Mouse (Mus musculus): ENCODE results near the gene Abhd11. TPM values are rescaled to one million over a fixed set of nuclear protein-coding genes. Genes with fewer than 3 reads are reported as not detected.

The Abhd11 gene
- polyA plus RNA-seq, 1 experiment from 2014 or later = 73.0 TPM

Other genes starting within 250 kb of the Abhd11 start
- gene Tmem270, start 102.4 kb upstream of the Abhd11 start, polyA plus RNA-seq (2015; fragmentation: Nextera tagmentation; extraction: Ambion mirVana) = not detected in 2 replicates
- gene Cldn13, start 93.6 kb upstream of the Abhd11 start, polyA plus RNA-seq (2015; fragmentation: Nextera tagmentation; extraction: Ambion mirVana) = not detected in 2 replicates
- 4.2 and 9.2 TPM in 2 replicates for gene Mettl27, start 76.8 kb upstream of the Abhd11 start, polyA plus RNA-seq (2015; fragmentation: Nextera tagmentation; extraction: Ambion mirVana)
- 0.13 and 10.1 TPM in 2 replicates for gene Cldn4, start 62.2 kb upstream of the Abhd11 start, polyA plus RNA-seq (2015; fragmentation: Nextera tagmentation; extraction: Ambion mirVana)
- gene Cldn3, start 22.9 kb upstream of the Abhd11 start, polyA plus RNA-seq (2015; fragmentation: Nextera tagmentation; extraction: Ambion mirVana) = 0.96 and 16.8 TPM in 2 replicates
- gene Stx1a, start 14.3 kb downstream of the Abhd11 start, polyA plus RNA-seq (2015; fragmentation: Nextera tagmentation; extraction: Ambion mirVana) = 118 and 141 TPM in 2 replicates
- 40.6 and 44.5 TPM in 2 replicates for gene Dnajc30, start 55.0 kb downstream of the Abhd11 start, polyA plus RNA-seq (2015; fragmentation: Nextera tagmentation; extraction: Ambion mirVana)
- 75.0 and 87.9 TPM in 2 replicates for gene Bud23, start 55.8 kb downstream of the Abhd11 start, polyA plus RNA-seq (2015; fragmentation: Nextera tagmentation; extraction: Ambion mirVana)
- 30.3 and 34.0 TPM in 2 replicates for gene Vps37d, start 69.1 kb downstream of the Abhd11 start, polyA plus RNA-seq (2015; fragmentation: Nextera tagmentation; extraction: Ambion mirVana)
- gene Mlxipl, start 80.7 kb downstream of the Abhd11 start, polyA plus RNA-seq (2015; fragmentation: Nextera tagmentation; extraction: Ambion mirVana) = 0.79 and 0.84 TPM in 2 replicates
- 15.8 and 17.5 TPM in 2 replicates for gene Tbl2, start 140.5 kb downstream of the Abhd11 start, polyA plus RNA-seq (2015; fragmentation: Nextera tagmentation; extraction: Ambion mirVana)
- gene Bcl7b, start 159.1 kb downstream of the Abhd11 start, polyA plus RNA-seq (2015; fragmentation: Nextera tagmentation; extraction: Ambion mirVana) = 44.6 and 46.4 TPM in 2 replicates
- gene Baz1b, start 178.1 kb downstream of the Abhd11 start, polyA plus RNA-seq (2015; fragmentation: Nextera tagmentation; extraction: Ambion mirVana) = 23.6 and 27.1 TPM in 2 replicates
- 11.0 and 14.8 TPM in 2 replicates for gene Fzd9, start 242.1 kb downstream of the Abhd11 start, polyA plus RNA-seq (2015; fragmentation: Nextera tagmentation; extraction: Ambion mirVana)

All from neural tube, embryonic 15.5 days (tissue).